Mouse (Mus musculus) midbrain, embryonic 13.5 days (tissue): Measurements from ENCODE around the gene Bptf. TPM values are rescaled to one million over a fixed set of nuclear protein-coding genes. Genes with fewer than 3 reads are reported as not detected.

Experiments
- ATAC-seq: fragments of 200-750 bp; cut with Nextera tagmentation; 2 replicates; pipeline ENCODE4 v1.8.0; 2017; ENCODE audit warnings: mild to moderate bottlenecking, moderate TSS enrichment, moderate library complexity
- H3K27ac ChIP-seq: fragments of 300-500 bp; sonication (generic); 2 replicates; pipeline ENCODE4 v1.5.1; 2015; ENCODE audit warnings: inconsistent platforms, mild to moderate bottlenecking, moderate library complexity
- H3K27me3 ChIP-seq: fragments of 300-500 bp; sonication (generic); 2 replicates; pipeline ENCODE4 v1.6.1; 2015; ENCODE audit warnings: mild to moderate bottlenecking, inconsistent platforms
- H3K36me3 ChIP-seq: fragments of 300-500 bp; sonication (generic); 2 replicates; pipeline ENCODE4 v1.6.1; 2015; ENCODE audit warnings: mild to moderate bottlenecking, inconsistent platforms
- H3K4me1 ChIP-seq: fragments of 300-500 bp; sonication (generic); replicated peaks from 2 replicates; pipeline ENCODE4 v1.6.1; 2015; ENCODE audit warnings: inconsistent platforms
- H3K4me2 ChIP-seq: fragments of 300-500 bp; sonication (generic); replicated peaks from 2 replicates; pipeline ENCODE4 v1.6.1; 2015; ENCODE audit warnings: moderate library complexity, mild to moderate bottlenecking, inconsistent platforms
- H3K4me3 ChIP-seq: fragments of 300-500 bp; sonication (generic); replicated peaks from 2 replicates; pipeline ENCODE4 v1.5.1; 2015; ENCODE audit warnings: mild to moderate bottlenecking, inconsistent platforms
- H3K9ac ChIP-seq: fragments of 300-500 bp; sonication (generic); replicated peaks from 2 replicates; pipeline ENCODE4 v1.6.1; 2015; ENCODE audit warnings: mild to moderate bottlenecking, inconsistent platforms
- H3K9me3 ChIP-seq: fragments of 300-500 bp; sonication (generic); 2 replicates; pipeline ENCODE4 v1.6.1; 2016; ENCODE audit warnings: mild to moderate bottlenecking, inconsistent platforms
- WGBS: fragments of 180-500 bp; shearing (Covaris S2); methylation state at CpG from one replicate; pipeline ENCODE4 v1.1.7; 2015; 5-methylcytosine and 5-hydroxymethylcytosine counted together
- polyA plus RNA-seq: library from polyadenylated mRNA; unstranded; fragments of >200 nt; fragmentation: Nextera tagmentation; extraction: Ambion mirVana; gene quantifications from 2 replicates; pipeline ENCODE4 v1.2.1, GENCODE M21; 2015

Gene Bptf
- polyA plus RNA-seq, 1 experiment from 2014 or later = 45.1 TPM

DNA sequence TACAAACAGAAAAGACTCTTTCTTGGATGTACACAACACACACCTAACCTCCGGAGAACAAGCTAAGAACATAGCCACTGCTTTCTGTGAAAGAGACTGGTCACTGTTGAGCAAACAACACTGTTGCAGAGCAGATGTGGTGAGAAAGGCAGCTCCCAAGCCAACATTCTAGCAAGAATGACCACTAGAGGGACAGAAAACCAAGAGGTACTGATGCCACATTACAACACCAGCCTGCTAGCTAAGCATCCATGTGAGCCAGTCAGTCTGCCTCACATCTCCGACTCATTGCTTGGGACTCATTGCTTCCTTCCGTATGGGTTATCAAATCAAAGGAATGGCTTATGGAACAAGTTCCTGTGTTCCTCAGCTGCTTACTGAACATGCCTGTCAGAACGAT lies 18.8 kb downstream of the Bptf start:
- Histone ChIP-seq H3K4me2 (no peak overlapping the region), H3K27me3 (no peaks in the 10 kb centered on the region), H3K9me3 (no peaks in the 10 kb centered on the region), H3K36me3 (peaks cover 25% of the 10 kb centered on the region), H3K4me3 (no peak overlapping the region), H3K9ac (no peak overlapping the region), H3K4me1 (peaks cover 42% of the 10 kb centered on the region), H3K27ac (no peak overlapping the region)
- no peak for ATAC-seq
- WGBS = 71% methylated on average over 4 of the region's 4 CpGs

DNA sequence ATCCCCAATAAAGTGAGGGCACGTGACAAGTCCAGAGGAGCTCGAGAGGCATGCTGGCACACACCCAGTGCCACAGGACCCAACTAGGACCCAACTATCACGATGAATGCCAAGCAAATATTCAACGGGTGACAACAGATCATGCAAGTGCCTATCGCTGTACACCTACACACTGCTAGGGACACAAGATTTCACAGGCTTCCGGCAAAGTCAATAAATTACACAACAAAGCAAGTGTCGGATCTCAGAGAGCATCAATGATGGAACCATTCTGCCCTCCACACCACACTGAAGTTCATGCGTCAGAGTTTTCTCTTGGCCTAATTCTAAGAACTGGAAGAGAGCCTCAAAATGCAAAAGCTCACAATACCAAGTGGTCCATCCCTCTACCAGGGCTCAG lies 22.3 kb downstream of the Bptf start:
- no peak overlapping the region for H3K4me3 ChIP-seq
- no peaks in the 10 kb centered on the region for H3K9me3 ChIP-seq
- no peak overlapping the region for H3K4me2 ChIP-seq
- WGBS = 96% methylated on average over 8 of the region's 8 CpGs
- H3K4me1 ChIP-seq = peaks cover 37% of the 10 kb centered on the region
- H3K9ac ChIP-seq = no peak overlapping the region
- no peak for ATAC-seq
- H3K27me3 ChIP-seq = no peaks in the 10 kb centered on the region
- H3K27ac ChIP-seq = no peak overlapping the region
- H3K36me3 ChIP-seq = peaks cover 28% of the 10 kb centered on the region

DNA sequence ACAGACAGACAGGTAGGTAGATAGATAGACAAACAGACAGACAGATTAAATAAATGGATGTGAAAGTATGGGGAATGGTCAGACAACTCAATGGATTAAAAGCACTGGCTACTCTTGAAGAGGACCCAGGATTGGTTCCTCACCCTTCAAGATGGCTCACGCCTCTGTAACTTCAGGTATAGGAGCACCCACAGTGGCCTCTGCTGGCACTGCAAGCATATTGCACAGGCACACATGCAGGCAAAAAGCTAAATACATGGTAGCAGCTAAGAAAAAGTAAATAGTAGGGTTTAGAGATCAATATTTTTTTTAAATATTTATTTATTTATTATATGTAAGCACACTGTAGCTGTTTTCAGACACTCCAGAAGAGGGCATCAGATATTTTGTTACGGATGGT lies 23.0 kb downstream of the Bptf start:
- Histone ChIP-seq H3K27me3 (no peaks in the 10 kb centered on the region), H3K27ac (no peak overlapping the region), H3K4me3 (no peak overlapping the region), H3K4me2 (no peak overlapping the region), H3K4me1 (peaks cover 30% of the 10 kb centered on the region), H3K36me3 (peaks cover 31% of the 10 kb centered on the region), H3K9ac (no peak overlapping the region), H3K9me3 (no peaks in the 10 kb centered on the region)
- no peak for ATAC-seq
- WGBS = 85% methylated on average over 2 of the region's 2 CpGs

DNA sequence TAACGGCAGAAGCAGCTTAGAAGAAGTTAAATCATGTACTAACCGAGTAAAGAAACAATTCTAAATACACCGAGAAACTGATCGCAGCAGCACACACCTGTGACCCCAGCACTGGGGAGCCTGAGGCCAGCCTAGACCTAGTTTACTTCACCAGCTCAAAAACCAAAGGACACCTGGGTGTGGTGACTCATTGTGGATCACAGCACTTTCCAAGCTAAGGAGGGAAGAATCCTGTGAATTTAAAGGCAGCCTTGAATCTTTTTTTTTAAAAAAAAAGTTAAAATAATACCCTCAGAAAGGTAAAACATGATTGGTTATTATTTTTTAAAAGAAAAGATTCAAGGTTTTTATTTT lies 24.2 kb downstream of the Bptf start:
- Histone ChIP-seq H3K36me3 (peaks cover 34% of the 10 kb centered on the region), H3K4me1 (peaks cover 32% of the 10 kb centered on the region), H3K27ac (no peak overlapping the region), H3K9ac (no peak overlapping the region), H3K4me2 (no peak overlapping the region), H3K4me3 (no peak overlapping the region), H3K27me3 (no peaks in the 10 kb centered on the region), H3K9me3 (no peaks in the 10 kb centered on the region)
- WGBS = 88% methylated on average over 4 of the region's 4 CpGs
- no peak for ATAC-seq

DNA sequence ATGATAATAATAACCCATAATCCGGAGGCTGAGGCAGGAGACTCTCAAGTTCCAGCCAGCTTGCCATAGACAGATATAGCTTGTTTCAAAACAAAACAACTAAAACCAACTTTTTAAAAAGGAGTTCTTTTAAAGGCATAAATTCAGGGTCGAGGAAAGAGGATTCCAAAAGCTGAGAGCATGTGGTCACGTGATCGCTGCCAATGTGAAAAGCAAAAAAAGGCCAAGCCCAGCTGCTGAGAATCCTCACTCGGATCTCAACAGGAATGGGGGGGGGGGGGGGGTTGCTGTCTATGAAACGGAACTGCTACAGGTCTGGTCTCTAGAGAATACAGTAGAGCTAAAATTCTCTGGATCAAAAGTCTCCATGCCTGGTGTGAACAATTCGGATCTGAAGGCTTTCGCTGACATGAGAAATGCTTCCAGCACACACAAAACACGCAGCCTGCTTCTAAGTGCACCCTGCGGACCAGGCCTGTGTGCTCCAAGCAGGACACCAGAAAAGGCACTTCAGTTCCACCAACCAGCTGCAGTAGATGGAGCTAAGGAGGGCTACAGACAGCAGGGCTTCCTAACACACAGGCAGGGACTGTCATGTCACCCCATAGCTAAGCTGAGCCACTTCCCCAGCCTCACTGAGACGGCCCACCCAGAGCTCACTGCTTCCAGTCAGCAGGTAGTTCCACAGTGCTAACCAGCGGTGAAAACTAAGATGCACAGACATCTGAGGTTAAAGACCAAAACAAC lies 24.8 kb downstream of the Bptf start:
- Histone ChIP-seq H3K27ac (no peak overlapping the region), H3K9me3 (no peaks in the 10 kb centered on the region)
- ATAC-seq = no peak

DNA sequence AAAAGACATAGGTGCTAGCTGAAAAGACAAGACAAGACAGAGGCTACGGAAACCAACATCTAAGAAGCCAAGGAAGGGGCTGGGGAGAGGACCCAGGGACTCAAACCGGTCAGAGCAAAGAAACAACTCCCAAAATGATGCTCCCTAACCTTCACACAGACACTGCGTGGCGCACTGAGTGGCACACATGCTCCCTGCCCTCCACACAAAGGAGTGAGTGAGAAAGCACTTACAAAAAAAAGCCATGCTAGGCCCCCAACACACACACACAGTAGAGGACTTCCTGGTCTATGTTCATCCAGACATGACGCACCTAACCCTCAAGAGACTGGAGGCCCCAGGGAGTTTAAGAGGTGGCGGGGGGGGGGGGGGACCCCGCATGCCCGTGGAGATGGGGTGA lies 25.5 kb downstream of the Bptf start:
- no peaks in the 10 kb centered on the region for H3K9me3 ChIP-seq
- H3K36me3 ChIP-seq = peaks cover 34% of the 10 kb centered on the region
- 86% methylated on average over 8 of the region's 8 CpGs for WGBS
- no peak overlapping the region for H3K9ac ChIP-seq
- no peak overlapping the region for H3K4me2 ChIP-seq
- no peak overlapping the region for H3K27ac ChIP-seq
- no peak overlapping the region for H3K4me3 ChIP-seq
- peaks cover 34% of the 10 kb centered on the region for H3K4me1 ChIP-seq
- no peak for ATAC-seq
- H3K27me3 ChIP-seq = no peaks in the 10 kb centered on the region

More for the DNA sequence above, 24.8 kb downstream of the Bptf start:
- Histone ChIP-seq H3K36me3 (peaks cover 34% of the 10 kb centered on the region), H3K4me2 (no peak overlapping the region), H3K4me3 (no peak overlapping the region), H3K9ac (no peak overlapping the region), H3K27me3 (no peaks in the 10 kb centered on the region), H3K4me1 (peaks cover 34% of the 10 kb centered on the region)
- WGBS = 77% methylated on average over 12 of the region's 12 CpGs

DNA sequence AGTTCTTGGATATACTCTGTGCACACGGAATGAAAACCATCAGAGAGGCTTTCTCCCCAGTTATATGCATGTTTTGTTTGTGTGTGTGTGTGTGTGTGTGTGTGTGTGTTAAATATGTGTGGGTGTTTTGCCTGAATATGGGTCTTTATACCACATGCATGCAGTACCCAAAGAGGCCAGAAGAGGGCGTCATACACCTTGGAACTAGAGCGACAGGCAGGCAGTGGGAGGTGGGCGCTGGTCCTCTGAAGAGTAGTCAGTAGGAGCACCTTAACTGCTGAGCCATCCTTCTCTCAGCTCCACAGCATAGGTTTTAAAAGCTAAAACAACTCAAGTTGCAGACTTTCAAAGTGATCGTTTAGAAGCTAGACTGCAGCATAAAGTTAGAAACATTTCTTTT lies 26.7 kb downstream of the Bptf start:
- no peak overlapping the region for H3K27ac ChIP-seq
- WGBS = 53% methylated on average over 5 of the region's 5 CpGs
- no peak overlapping the region for H3K4me2 ChIP-seq
- no peak for ATAC-seq
- no peak overlapping the region for H3K4me3 ChIP-seq
- H3K9ac ChIP-seq = no peak overlapping the region
- no peaks in the 10 kb centered on the region for H3K27me3 ChIP-seq
- H3K9me3 ChIP-seq = no peaks in the 10 kb centered on the region
- H3K4me1 ChIP-seq = peaks cover 34% of the 10 kb centered on the region
- peaks cover 21% of the 10 kb centered on the region for H3K36me3 ChIP-seq

DNA sequence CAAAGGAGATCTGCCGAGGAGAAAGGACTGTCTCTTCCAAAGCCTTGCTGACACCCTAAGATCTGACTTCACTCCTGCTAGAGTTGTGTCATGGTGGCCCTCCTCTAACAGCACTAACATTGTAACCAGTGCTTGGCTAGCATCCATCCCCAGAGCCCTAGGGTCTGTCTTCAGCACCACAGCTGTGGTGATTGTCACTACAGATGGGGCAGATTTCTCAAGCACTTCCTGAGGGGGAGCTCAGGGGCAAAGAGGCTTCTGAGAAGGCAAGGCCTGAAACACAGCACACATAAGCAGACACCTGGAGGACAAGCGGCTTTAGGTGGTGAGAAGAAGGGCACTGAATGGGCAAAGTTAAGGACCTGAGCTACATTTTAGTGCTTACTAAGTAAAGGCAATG lies 28.2 kb downstream of the Bptf start:
- Histone ChIP-seq H3K36me3 (peaks cover 17% of the 10 kb centered on the region), H3K9ac (no peak overlapping the region)
- 96% methylated on average over 2 of the region's 2 CpGs for WGBS

DNA sequence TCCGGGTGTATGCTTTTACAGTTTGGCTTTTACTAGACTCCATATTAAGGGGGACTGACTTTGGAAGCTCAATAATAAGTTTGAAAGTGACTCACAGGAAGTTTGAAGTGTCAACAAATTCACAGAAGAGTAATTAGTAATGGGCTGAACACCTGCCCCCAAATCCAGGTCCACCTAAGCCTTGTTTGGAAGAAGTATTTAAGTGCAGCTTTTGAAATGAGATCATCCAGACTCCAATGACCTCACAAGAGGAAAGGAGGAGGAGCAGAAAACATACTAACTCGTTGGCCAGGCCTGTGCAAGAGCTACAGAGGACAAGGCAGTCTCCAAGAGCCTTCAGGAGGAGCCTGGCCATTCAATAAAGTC lies 28.7 kb downstream of the Bptf start:
- Histone ChIP-seq H3K4me1 (peaks cover 29% of the 10 kb centered on the region), H3K9ac (no peak overlapping the region), H3K9me3 (no peaks in the 10 kb centered on the region), H3K36me3 (peaks cover 20% of the 10 kb centered on the region), H3K27ac (no peak overlapping the region), H3K4me2 (no peak overlapping the region), H3K27me3 (no peaks in the 10 kb centered on the region), H3K4me3 (no peak overlapping the region)
- 82% methylated on average over 2 of the region's 2 CpGs for WGBS
- ATAC-seq = no peak

More for the DNA sequence above, 28.2 kb downstream of the Bptf start:
- Histone ChIP-seq H3K4me2 (no peak overlapping the region), H3K27ac (no peak overlapping the region), H3K4me3 (no peak overlapping the region), H3K4me1 (peaks cover 29% of the 10 kb centered on the region), H3K9me3 (no peaks in the 10 kb centered on the region), H3K27me3 (no peaks in the 10 kb centered on the region)
- ATAC-seq = no peak

DNA sequence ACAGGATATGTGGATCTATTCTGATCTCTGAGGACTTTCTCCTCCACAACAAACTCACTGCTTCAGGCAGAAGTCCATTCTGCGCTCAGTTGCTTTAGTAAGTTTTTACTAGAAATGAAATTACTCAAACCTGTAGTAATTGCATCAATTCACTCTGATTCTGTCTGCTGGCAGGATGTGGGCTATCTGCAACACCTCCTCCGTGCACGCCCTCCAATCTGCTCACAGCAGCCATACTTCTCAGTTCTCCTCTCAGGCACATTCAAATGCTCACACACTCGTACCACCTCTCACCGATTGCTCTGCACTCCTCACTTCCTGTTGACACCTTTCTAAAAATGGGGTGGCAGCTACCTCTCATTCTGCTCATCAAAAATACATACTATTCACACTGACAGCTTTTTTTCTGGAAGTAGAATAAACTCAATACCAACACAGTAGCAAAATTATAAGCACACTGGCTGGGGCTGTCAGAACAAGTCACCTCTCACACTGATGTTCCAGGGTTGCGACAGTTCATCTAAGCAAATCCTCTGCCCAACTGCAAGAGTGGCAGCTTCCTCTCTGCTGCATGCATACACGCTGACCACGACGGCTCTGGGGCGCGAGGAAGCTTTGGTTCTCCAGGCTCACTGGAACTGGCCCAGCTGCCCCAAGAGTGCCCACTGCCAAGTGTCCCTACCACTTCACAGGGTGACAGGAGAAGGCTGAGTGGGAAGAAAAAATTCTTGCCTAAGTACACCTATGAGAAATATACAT lies 29.3 kb downstream of the Bptf start:
- Histone ChIP-seq H3K4me1 (peaks cover 25% of the 10 kb centered on the region), H3K4me2 (no peak overlapping the region), H3K9me3 (no peaks in the 10 kb centered on the region), H3K27me3 (no peaks in the 10 kb centered on the region), H3K27ac (no peak overlapping the region), H3K9ac (no peak overlapping the region), H3K4me3 (no peak overlapping the region), H3K36me3 (peaks cover 26% of the 10 kb centered on the region)
- 87% methylated on average over 11 of the region's 11 CpGs for WGBS
- no peak for ATAC-seq

DNA sequence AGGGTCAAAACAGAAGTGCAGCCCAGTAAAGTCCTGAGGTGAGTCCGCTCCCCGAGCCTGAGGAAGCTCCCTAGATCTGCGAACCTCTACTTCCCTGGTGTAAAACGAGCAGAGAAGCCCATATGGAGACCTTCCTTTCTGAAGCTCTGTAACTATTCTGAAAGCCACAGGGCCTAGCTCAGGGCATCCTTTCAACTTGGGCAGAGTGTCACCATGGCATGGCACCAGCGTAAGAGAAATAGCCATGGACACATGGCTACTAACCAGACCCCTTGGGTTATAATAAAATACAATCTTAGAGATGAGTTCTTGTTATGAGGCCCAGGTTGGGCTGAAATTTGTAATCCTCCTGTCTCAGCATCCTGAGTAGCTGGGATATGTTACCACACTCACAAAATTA lies 35.0 kb downstream of the Bptf start:
- Histone ChIP-seq H3K9me3 (no peaks in the 10 kb centered on the region), H3K9ac (no peak overlapping the region), H3K4me2 (no peak overlapping the region), H3K27me3 (no peaks in the 10 kb centered on the region), H3K36me3 (peaks cover 45% of the 10 kb centered on the region), H3K4me3 (no peak overlapping the region), H3K4me1 (no peaks in the 10 kb centered on the region), H3K27ac (no peak overlapping the region)
- no peak for ATAC-seq
- WGBS = 93% methylated on average over 5 of the region's 5 CpGs

DNA sequence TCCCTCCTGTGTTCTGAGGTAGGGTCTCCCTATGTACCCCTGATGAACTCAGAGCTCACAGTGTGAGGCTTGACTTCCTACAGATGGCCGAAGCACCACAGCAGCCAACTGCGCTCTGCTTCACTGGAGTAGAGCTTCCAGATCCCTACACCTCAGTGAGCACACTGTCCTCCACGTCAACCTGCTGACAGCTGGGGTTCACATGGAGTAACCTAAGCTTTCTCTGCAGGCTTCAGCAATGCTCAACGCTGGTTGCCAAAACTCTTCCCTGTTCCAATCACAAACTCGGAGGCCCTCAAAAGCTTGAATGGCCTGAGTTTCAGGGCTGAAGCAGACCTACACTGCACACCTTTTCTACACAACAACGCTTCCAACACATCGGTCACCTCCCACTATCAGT lies 38.1 kb downstream of the Bptf start:
- Histone ChIP-seq H3K4me3 (no peak overlapping the region), H3K9me3 (no peaks in the 10 kb centered on the region), H3K4me1 (no peaks in the 10 kb centered on the region), H3K4me2 (no peak overlapping the region), H3K9ac (no peak overlapping the region), H3K27me3 (no peaks in the 10 kb centered on the region), H3K27ac (no peak overlapping the region), H3K36me3 (peaks cover 60% of the 10 kb centered on the region)
- ATAC-seq = no peak
- 90% methylated on average over 7 of the region's 7 CpGs for WGBS
